Mouse (Mus musculus) monocyte, adult 2 months (primary cell): ENCODE data around the gene Bicra.

Experiments
- DNase-seq, 2 experiments: peaks; one replicate each; pipeline ENCODE4 v3.0.0; 2022; ENCODE audit warnings: low spot score in 2 of 2, low read depth in 1 of 2

Bicra gene

GRCm38 (mm10) chr7:15949216-15949790 lies 98.4 kb downstream of the Bicra start:
- DNase-seq, result no peak

- peak in 1 of 2 experiments; percentile 43 for DNase-seq
These were observed 99.3 kb downstream of the Bicra start for GRCm38 (mm10) chr7:15948381-15948941.

- DNase-seq, result no peak
These were observed 100.0 kb downstream of the Bicra start for GRCm38 (mm10) chr7:15947653-15948260.

- peak; percentile 77 to 89 for DNase-seq
These were observed 101.8 kb downstream of the Bicra start, which contains the start of gene Nop53 for GRCm38 (mm10) chr7:15945721-15946536. Gene Nop53, minus strand, starts transcription at chr7:15946074.

- DNase-seq, result no peak
These were observed 102.5 kb downstream of the Bicra start for GRCm38 (mm10) chr7:15945211-15945610.

GRCm38 (mm10) chr7:15944311-15944710 lies 103.4 kb downstream of the Bicra start:
- no peak for DNase-seq

GRCm38 (mm10) chr7:15938621-15939020 lies 109.1 kb downstream of the Bicra start:
- DNase-seq, result no peak

- DNase-seq, result no peak
These were observed 110.2 kb downstream of the Bicra start for GRCm38 (mm10) chr7:15937491-15937890.

GRCm38 (mm10) chr7:15933437-15934359 lies 114.0 kb downstream of the Bicra start:
- DNase-seq, result no peak

- no peak for DNase-seq
These were observed 116.1 kb downstream of the Bicra start for GRCm38 (mm10) chr7:15931635-15932034.

- no peak for DNase-seq
These were observed 117.2 kb downstream of the Bicra start for GRCm38 (mm10) chr7:15930543-15930942.

GRCm38 (mm10) chr7:15929910-15930309 lies 117.8 kb downstream of the Bicra start:
- DNase-seq, result peak in 1 of 2 experiments; percentile 28

GRCm38 (mm10) chr7:15922220-15922773 lies 125.4 kb downstream of the Bicra start, which contains the start of gene Selenow:
Gene Selenow, minus strand, starts transcription at chr7:15922402.
- peak; percentile 68 to 81 for DNase-seq

GRCm38 (mm10) chr7:15921796-15922195 lies 125.9 kb downstream of the Bicra start:
- no peak for DNase-seq
